In the genomic region with DNA sequence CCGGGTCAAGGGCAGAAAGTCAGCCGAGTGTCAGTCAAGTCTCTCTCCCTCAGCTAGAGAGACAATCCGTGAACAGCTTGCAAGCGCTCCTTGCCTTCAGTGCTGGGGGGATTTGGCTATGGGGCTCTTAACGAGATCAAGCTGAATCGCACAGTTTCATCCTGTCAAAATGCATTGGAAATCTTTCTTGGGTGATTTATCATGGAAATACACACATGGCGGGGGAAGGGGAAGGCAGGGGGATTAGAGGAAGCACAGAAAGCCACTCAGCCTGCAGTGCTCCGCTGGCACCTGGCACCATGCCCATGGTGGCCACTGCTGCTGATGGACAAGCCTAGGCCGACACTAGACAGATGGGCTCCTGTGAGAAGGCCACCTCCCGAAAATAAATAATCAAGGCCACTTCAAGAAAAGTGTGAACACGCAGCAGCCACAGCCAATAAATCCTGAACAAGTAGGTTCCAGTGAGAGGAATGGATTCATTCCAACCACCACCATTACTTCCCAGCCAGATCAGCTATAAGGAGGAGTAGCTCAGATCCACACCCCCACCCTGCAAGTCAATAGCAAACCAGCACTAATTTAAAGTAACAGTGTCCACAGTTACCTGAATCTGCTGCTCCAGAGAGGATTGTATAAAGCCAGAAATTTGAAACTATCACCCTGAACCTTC, we compare ENCODE assay signal across 8 mouse cellular contexts.
DNase-seq lines count a peak whose midpoint lies in the region; ATAC-seq and TF ChIP-seq lines count a peak whose summit lies in the region.

No protein-coding gene starts in this region.

- H3K4me3 ChIP-seq in stomach, embryonic 14.5 days (ENCODE audit: low read depth, low read length), result no peak overlapping the region
- no peak overlapping the region for H3K4me3 ChIP-seq in stomach, postnatal 0 days (ENCODE audit: low read depth, low read length)
- no peak overlapping the region for H3K4me3 ChIP-seq in limb, embryonic 14.5 days (replicated peaks; ENCODE audit: low read length)

- DNase-seq in embryo, embryonic 10.5 days (ENCODE audit: low spot score), result peak; percentile 12
- DNase-seq in embryo, embryonic 9.5 days (ENCODE audit: extremely low spot score), result no peak
- DNase-seq in stomach, postnatal 0 days (ENCODE audit: low spot score), result no peak
- DNase-seq in limb, embryonic 14.5 days (ENCODE audit: low spot score), result peak; percentile 42
- peak; percentile 59 for DNase-seq in retina, embryonic 14.5 days (ENCODE audit: low spot score)
- DNase-seq in right cerebral cortex, postnatal 14 days, result no peak

- H3K27ac ChIP-seq in stomach, embryonic 14.5 days (ENCODE audit: low read length), result no peak overlapping the region; the same call in 1 of the 2 replicates
- no peak overlapping the region for H3K27ac ChIP-seq in stomach, postnatal 0 days (replicated peaks)
- H3K27ac ChIP-seq in limb, embryonic 14.5 days (replicated peaks; ENCODE audit: low read depth, low read length), result 0 out of 2 replicates have a peak overlapping the region, but pooled peaks have one; percentile 53

- TF ChIP-seq EP300 in stomach, postnatal 0 days (optimal IDR thresholded peaks at IDR 0.05), result no peak

- no peak overlapping the region for H3K9ac ChIP-seq in stomach, embryonic 14.5 days (replicated peaks; ENCODE audit: low read depth, low read length)
- no peak overlapping the region; the same call in 1 of the 2 replicates for H3K9ac ChIP-seq in stomach, postnatal 0 days (ENCODE audit: low read length)
- H3K9ac ChIP-seq in limb, embryonic 14.5 days (ENCODE audit: low read depth, low read length, severe bottlenecking), result no peak overlapping the region

- ATAC-seq in stomach, embryonic 14.5 days (ENCODE audit: insufficient number of reproducible peaks, insufficient read depth, low FRiP score, low read depth), result no peak
- ATAC-seq in stomach, postnatal 0 days (ENCODE audit: low FRiP score, low TSS enrichment), result no peak
- peak; percentile 72 for ATAC-seq in limb, embryonic 14.5 days (ENCODE audit: low FRiP score, low read depth)
- no peak for ATAC-seq in erythroblast, adult 5-6 weeks (replicated peaks; ENCODE audit: low FRiP score, poor library complexity, severe bottlenecking)

- no peaks in the 10 kb centered on the region for H3K27me3 ChIP-seq in stomach, embryonic 14.5 days (ENCODE audit: control insufficient read depth, insufficient read depth, low read length)
- H3K27me3 ChIP-seq in stomach, postnatal 0 days (ENCODE audit: control insufficient read depth, insufficient read depth, low read length), result no peaks in the 10 kb centered on the region
- no peaks in the 10 kb centered on the region for H3K27me3 ChIP-seq in limb, embryonic 14.5 days (ENCODE audit: control insufficient read depth, insufficient read depth, low read length)

- no peak for TF ChIP-seq POLR2A in limb, embryonic 14.5 days (IDR thresholded peaks at IDR 0.05; ENCODE audit: borderline replicate concordance, extremely low read depth, insufficient read depth, insufficient read length)

- H3K36me3 ChIP-seq in stomach, embryonic 14.5 days (ENCODE audit: control insufficient read depth, insufficient read depth, low read length), result no peaks in the 10 kb centered on the region
- H3K36me3 ChIP-seq in stomach, postnatal 0 days (ENCODE audit: control insufficient read depth, insufficient read depth, low read length), result no peaks in the 10 kb centered on the region
- H3K36me3 ChIP-seq in limb, embryonic 14.5 days (ENCODE audit: control insufficient read depth, insufficient read depth, low read length), result no peaks in the 10 kb centered on the region

- TF ChIP-seq CTCF in stomach, postnatal 0 days (IDR thresholded peaks at IDR 0.05; ENCODE audit: low read depth), result no peak

- H3K4me2 ChIP-seq in stomach, embryonic 14.5 days (replicated peaks; ENCODE audit: low read depth, low read length), result 0 out of 2 replicates have a peak overlapping the region, but pooled peaks have one; percentile 12
- no peak overlapping the region for H3K4me2 ChIP-seq in stomach, postnatal 0 days (replicated peaks; ENCODE audit: low read depth)
- no peak overlapping the region for H3K4me2 ChIP-seq in limb, embryonic 14.5 days (replicated peaks; ENCODE audit: low read depth, low read length, severe bottlenecking)

- 0 out of 2 replicates have a peak, but pooled peaks cover 7% of the 10 kb centered on the region for H3K4me1 ChIP-seq in stomach, embryonic 14.5 days (ENCODE audit: control insufficient read depth, insufficient read depth, low read length)
- H3K4me1 ChIP-seq in stomach, postnatal 0 days (replicated peaks; ENCODE audit: control insufficient read depth, insufficient read depth), result no peaks in the 10 kb centered on the region
- H3K4me1 ChIP-seq in limb, embryonic 14.5 days (ENCODE audit: control insufficient read depth, insufficient read depth, low read length), result peaks cover 18% of the 10 kb centered on the region

- no peaks in the 10 kb centered on the region for H3K9me3 ChIP-seq in stomach, embryonic 14.5 days (ENCODE audit: control insufficient read depth, low read depth, low read length)
- no peaks in the 10 kb centered on the region for H3K9me3 ChIP-seq in stomach, postnatal 0 days (ENCODE audit: control insufficient read depth, low read length)
- H3K9me3 ChIP-seq in limb, embryonic 14.5 days (ENCODE audit: control insufficient read depth, low read length), result no peaks in the 10 kb centered on the region

- 23% methylated on average over 11 of the region's 11 CpGs for WGBS in stomach, embryonic 14.5 days
- 28% methylated on average over 11 of the region's 11 CpGs for WGBS in stomach, postnatal 0 days
- 30% methylated on average over 11 of the region's 11 CpGs for WGBS in limb, embryonic 14.5 days

Comparison
In these comparisons a context has a peak if more than half of its experiments do, and no peak if none do; other contexts are left out.
1. DNase-seq: peak in embryo, embryonic 10.5 days (single experiment), limb, embryonic 14.5 days (single experiment) and retina, embryonic 14.5 days (single experiment); none in embryo, embryonic 9.5 days (single experiment), stomach, postnatal 0 days (single experiment) and right cerebral cortex, postnatal 14 days (single experiment).